Mouse (Mus musculus) lung, embryonic 14.5 days (tissue): ENCODE measurements around the gene Fam78b. TPM values are rescaled to one million over a fixed set of nuclear protein-coding genes. Genes with fewer than 3 reads are reported as not detected.

Source experiments
- ATAC-seq: fragments of 200-750 bp; cut with Nextera tagmentation; 2 replicates; pipeline ENCODE4 v1.8.0; 2017; ENCODE audit warnings: mild to moderate bottlenecking, moderate TSS enrichment, moderate library complexity; ENCODE audit not compliant: insufficient read depth
- DNase-seq: peaks from one replicate; pipeline ENCODE4 v3.0.0-alpha.2; 2015
- H3K27ac ChIP-seq: fragments of 300-500 bp; sonication (generic); 2 replicates; pipeline ENCODE4 v1.5.1; 2014; ENCODE audit warnings: low read depth, mild to moderate bottlenecking, moderate library complexity
- H3K27me3 ChIP-seq: fragments of 300-500 bp; sonication (generic); 2 replicates; pipeline ENCODE4 v1.6.1; 2014; ENCODE audit warnings: low read length, control low read depth; ENCODE audit not compliant: insufficient read depth
- H3K36me3 ChIP-seq: fragments of 300-500 bp; sonication (generic); 2 replicates; pipeline ENCODE4 v1.6.1; 2014; ENCODE audit warnings: control low read depth; ENCODE audit not compliant: insufficient read depth
- H3K4me1 ChIP-seq: fragments of 300-500 bp; sonication (generic); 2 replicates; pipeline ENCODE4 v1.6.1; 2014; ENCODE audit warnings: antibody characterized with exemption, control low read depth; ENCODE audit not compliant: insufficient read depth
- H3K4me2 ChIP-seq: fragments of 300-500 bp; sonication (generic); 2 replicates; pipeline ENCODE4 v1.6.1; 2014; ENCODE audit warnings: mild to moderate bottlenecking
- H3K4me3 ChIP-seq: fragments of 300-500 bp; sonication (generic); 2 replicates; pipeline ENCODE4 v1.5.1; 2014; ENCODE audit warnings: low read depth, low read length
- H3K9ac ChIP-seq: fragments of 300-500 bp; sonication (generic); 2 replicates; pipeline ENCODE4 v1.6.1; 2014
- H3K9me3 ChIP-seq: fragments of 300-500 bp; sonication (generic); 2 replicates; pipeline ENCODE4 v1.6.1; 2016; ENCODE audit warnings: low read depth, low read length, control low read depth
- CTCF ChIP-seq: IDR thresholded peaks from 2 replicates; pipeline ENCODE4 v1.5.1; 2016; ENCODE audit warnings: antibody characterized with exemption, low read depth
- WGBS: fragments of 180-500 bp; shearing (Covaris S2); extraction: QIAGEN DNeasy Blood & Tissue Kit; methylation state at CpG from one replicate; pipeline ENCODE4 v1.1.7; 2014; 5-methylcytosine and 5-hydroxymethylcytosine counted together
- polyA plus RNA-seq: library from polyadenylated mRNA; unstranded; fragments of >200 nt; fragmentation: Nextera tagmentation; extraction: Ambion mirVana; gene quantifications from 2 replicates; pipeline ENCODE4 v1.2.1, GENCODE M21; 2014

Fam78b gene
- polyA plus RNA-seq, 1 experiment from 2014 or later = 0.79 TPM

DNA sequence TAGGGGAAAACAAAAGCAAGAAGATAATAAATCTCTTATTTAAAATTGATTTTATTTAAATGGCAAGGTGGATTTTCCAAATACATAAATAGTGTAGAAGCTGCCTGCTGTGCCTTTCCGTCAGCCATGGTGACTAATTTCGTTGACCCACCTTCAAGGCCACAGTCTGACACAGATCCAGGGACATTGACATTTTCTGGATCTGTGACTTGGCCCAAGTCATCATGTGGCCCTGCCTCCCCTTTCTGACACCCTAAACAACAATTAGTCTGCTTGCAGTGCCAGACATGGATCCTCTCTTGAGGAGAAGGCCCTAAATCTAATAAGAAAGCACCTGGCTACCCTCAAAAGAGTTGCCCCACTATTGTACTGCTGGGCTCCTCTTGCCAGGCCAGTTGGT, 121.2 kb downstream of the Fam78b start:
- no peak overlapping the region for H3K4me3 ChIP-seq
- no peak for ATAC-seq
- no peak overlapping the region for H3K4me2 ChIP-seq
- no peaks in the 10 kb centered on the region for H3K36me3 ChIP-seq
- DNase-seq = no peak
- H3K9me3 ChIP-seq = no peaks in the 10 kb centered on the region
- TF ChIP-seq CTCF = no peak
- WGBS = 83% methylated on average over 2 of the region's 2 CpGs
- no peak overlapping the region for H3K27ac ChIP-seq
- H3K4me1 ChIP-seq = no peaks in the 10 kb centered on the region
- no peak overlapping the region for H3K9ac ChIP-seq
- H3K27me3 ChIP-seq = no peaks in the 10 kb centered on the region

DNA sequence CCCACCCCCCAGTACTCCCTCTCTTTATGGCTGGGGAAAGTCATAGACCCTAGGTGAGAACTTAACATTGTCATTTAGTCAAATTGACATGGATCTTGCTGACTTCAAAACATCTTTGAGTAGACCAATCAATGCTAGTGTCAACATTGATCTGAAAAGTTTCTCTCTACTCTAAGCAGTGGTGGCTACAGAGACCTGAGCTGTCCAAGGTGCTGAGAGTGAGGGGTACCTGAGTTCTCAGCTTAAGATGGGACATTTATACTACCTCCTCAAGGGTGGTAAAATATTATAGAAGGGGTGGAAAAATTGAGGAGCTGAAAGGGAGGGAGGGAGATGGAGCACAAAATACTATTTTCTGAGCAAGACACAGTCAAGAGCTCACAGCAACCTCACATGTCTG, 122.3 kb downstream of the Fam78b start:
- ATAC-seq (no peak), DNase-seq (peak; percentile 63)
- H3K4me1 ChIP-seq = no peaks in the 10 kb centered on the region
- no peaks in the 10 kb centered on the region for H3K27me3 ChIP-seq
- no peak for TF ChIP-seq CTCF
- no peak overlapping the region for H3K4me2 ChIP-seq
- H3K4me3 ChIP-seq = no peak overlapping the region
- no peaks in the 10 kb centered on the region for H3K36me3 ChIP-seq
- H3K9ac ChIP-seq = no peak overlapping the region
- H3K9me3 ChIP-seq = no peaks in the 10 kb centered on the region
- no peak overlapping the region for H3K27ac ChIP-seq

DNA sequence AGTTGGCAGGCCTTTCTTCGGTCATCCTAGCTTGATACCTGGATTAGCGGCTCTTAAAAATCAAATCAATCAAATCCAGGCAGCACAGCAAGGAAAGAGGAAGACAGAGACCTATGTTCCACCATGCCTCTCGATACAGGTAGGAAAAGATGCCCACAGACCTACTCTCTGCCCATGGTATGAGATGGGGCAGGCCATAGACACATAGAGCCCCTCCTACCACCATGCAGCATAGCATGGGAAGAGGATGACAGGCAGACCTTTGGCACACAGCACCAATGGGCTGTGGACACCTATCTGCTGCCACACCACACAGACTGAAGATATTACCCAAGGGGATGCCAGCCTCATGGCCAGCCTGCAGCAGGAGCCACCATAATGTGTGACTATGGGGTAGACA, 124.7 kb downstream of the Fam78b start:
- H3K9me3 ChIP-seq = no peaks in the 10 kb centered on the region
- H3K4me1 ChIP-seq = no peaks in the 10 kb centered on the region
- H3K27ac ChIP-seq = no peak overlapping the region
- no peaks in the 10 kb centered on the region for H3K36me3 ChIP-seq
- WGBS = 71% methylated on average over 3 of the region's 3 CpGs
- ATAC-seq (no peak), DNase-seq (no peak)
- no peak for TF ChIP-seq CTCF
- no peaks in the 10 kb centered on the region for H3K27me3 ChIP-seq
- no peak overlapping the region for H3K4me3 ChIP-seq
- H3K4me2 ChIP-seq = no peak overlapping the region
- H3K9ac ChIP-seq = no peak overlapping the region

DNA sequence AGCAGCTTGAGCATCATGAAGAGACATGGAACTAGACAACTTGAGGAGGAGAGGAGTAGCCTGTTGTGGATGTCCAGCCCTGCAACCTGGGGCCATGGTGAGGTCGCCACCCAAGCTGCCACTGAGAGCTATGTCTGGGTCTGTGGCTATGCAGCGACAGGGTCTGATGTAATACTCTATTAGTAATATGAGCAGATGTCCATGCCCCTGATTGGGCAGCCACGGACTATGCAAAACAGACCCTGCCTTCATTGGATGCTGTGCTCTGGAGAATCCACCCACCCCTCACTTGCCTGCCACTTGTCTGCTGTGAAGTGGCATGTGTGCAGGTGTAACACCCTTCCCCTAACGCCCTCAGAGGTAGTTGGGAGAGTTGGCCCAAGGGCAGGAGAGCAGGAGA, 125.1 kb downstream of the Fam78b start:
- H3K27me3 ChIP-seq = no peaks in the 10 kb centered on the region
- no peaks in the 10 kb centered on the region for H3K9me3 ChIP-seq
- DNase-seq (no peak), ATAC-seq (no peak)
- no peak overlapping the region for H3K9ac ChIP-seq
- TF ChIP-seq CTCF = no peak
- H3K36me3 ChIP-seq = no peaks in the 10 kb centered on the region
- no peak overlapping the region for H3K4me3 ChIP-seq
- no peak overlapping the region for H3K27ac ChIP-seq
- 51% methylated on average over 4 of the region's 4 CpGs for WGBS
- no peaks in the 10 kb centered on the region for H3K4me1 ChIP-seq
- no peak overlapping the region for H3K4me2 ChIP-seq

DNA sequence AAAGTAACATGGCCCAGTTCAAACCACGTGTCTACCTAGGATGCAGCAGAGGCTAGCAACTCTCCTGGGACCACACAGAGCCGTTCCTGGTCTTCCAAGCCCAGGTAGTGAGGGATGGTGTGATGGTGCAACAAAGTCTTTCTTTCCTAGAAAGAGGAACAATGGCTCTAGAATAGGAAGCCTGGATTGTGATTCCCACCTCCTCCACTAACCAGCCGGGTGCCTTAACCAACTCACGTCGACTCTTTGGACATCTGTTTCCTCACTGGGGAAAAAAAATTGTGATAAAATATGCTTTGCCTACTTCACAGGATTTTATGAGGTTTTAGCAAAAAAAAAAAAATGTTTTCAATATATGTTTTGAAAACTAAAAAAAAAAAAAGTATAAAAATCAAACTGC, 134.5 kb downstream of the Fam78b start:
- Histone ChIP-seq H3K4me2 (no peak overlapping the region), H3K9me3 (no peaks in the 10 kb centered on the region), H3K4me3 (no peak overlapping the region), H3K27ac (no peak overlapping the region), H3K9ac (no peak overlapping the region), H3K27me3 (no peaks in the 10 kb centered on the region), H3K4me1 (no peaks in the 10 kb centered on the region), H3K36me3 (no peaks in the 10 kb centered on the region)
- DNase-seq = no peak
- ATAC-seq = no peak
- 80% methylated on average over 5 of the region's 5 CpGs for WGBS
- TF ChIP-seq CTCF = no peak
